Mouse (Mus musculus) spleen, adult 12 weeks (tissue): Measurements from ENCODE around the gene Llgl1.

ENCODE experiments used
- DNase-seq: peaks from one replicate; pipeline ENCODE4 v3.0.0; 2022; ENCODE audit warnings: low spot score

The Llgl1 gene

DNA sequence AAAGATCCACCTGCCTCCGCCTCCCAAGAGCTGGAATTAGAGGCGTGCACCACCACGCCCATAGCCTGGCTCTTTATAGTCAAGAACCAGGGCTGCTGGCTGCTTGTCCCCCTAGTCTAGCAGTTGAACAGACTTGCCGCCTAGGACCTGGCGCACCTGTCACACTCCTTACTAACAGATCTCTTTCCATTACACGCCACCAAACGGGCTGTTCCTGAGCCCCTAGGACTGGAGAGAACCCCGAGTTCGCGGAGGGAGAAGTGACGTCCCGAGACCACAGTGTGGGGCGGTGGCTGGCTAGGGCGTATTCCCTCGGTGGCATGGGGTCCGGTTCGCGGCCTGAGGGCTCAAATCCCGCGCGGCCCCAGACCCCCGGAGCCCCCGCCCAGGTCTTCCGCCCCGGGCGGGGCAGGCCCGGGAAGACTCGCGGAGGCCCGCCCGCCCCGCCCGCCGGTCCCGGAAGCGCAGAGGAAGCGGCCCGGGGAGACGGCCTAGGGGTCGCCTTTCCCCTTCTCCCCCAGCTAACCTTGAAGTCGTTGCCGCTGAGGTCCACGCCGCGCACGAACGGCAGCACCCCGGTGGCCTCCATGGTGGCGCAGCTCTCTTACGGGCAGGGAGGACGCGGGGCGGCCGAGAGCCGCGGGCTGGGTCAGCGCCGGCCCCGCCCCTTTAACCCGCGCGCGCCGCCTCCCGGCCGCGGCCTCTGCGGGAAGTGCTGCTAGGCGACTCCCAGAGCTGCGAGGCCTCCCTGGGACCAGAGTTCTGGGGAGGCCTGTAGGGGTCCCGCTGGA, 27.3 kb downstream of the Llgl1 start, which contains the start of gene Flii:
TSS of gene Flii (minus strand) at position 663 of the 791 bp plus-strand sequence.
- peak; percentile 82 for DNase-seq

DNA sequence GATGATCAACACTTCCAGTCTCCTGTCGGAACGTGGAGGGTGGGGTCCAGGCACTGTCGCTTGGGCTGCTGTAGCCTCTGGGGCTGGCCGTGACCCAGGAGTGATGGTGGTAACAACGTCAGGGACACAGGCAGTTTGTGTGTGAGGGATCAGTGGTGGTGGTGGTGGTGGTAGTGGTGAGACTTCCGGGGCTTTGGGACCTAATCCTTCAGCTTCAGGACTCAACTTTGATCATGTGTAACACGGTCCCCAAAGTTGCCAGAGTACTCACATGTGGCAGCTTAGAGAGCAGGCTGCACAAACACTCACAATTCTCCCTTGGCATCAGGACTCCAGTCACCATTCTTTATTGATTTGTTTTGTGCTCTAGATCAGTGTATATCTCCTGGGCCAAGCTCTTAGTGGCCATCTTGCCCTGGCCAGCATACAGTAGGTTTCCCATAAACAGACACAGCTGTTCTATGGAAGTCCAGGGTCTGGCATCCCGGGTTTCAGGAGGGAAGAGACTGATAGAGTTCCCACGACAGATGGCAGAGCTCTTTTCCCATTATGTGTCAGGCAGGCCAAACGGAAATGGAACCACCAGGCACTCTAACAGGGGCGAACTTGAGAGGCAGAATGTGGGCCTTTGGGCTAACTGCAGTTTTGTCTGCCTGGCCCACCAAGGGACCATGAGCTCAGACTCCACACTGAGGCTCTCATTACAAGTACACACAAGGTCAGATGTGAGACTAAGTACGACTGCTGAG, 28.0 kb downstream of the Llgl1 start:
- peak; percentile 19 for DNase-seq

DNA sequence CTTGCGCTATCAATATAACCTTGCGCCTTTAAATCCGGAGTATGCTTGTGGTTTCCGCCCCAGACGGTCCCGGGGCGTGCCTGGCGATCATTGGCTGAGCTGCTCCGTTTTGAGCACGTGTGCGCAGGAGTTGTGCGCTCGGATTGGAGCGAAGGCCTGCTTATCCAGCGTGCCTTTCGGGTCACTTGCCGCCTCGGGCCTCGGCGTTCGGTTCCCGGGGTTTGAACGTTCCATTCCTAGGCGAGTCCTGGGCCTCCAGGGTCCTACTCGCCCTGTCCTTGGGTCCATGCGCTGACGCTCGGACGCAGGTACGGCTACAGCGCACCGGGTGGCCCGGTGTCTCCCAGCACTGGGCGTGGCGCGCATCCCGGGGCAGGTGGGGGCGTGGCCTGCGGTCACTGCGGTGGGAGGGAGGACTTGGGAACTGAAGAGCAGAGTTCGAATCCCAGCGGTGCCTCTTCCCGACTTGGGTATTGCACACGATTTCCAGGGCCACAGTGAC, 28.8 kb downstream of the Llgl1 start, which contains the start of gene Mief2:
TSS of gene Mief2 (plus strand) at position 139 of the 502 bp plus-strand sequence.
- DNase-seq: peak; percentile 85

DNA sequence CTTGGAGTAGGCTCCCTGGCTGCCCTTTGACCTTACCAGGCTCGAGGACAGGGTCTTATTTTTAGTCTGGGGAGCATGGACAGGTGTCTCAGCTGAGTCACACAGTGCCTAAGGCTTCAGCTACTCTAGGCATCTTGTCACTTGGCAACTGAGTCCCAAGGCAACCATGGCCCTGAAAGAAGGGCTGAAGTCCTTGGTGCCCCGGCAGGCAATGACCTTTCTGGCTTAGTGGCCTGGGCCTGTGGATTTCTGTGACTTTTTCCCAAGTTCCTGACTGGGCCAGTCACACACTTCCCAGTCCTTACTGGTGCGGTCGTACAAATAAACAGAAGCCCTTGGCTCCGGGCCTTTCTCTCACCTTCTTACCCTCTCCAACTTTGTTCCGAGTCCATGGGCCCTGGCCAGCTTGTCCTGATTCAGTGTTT, 29.7 kb downstream of the Llgl1 start:
- no peak for DNase-seq

DNA sequence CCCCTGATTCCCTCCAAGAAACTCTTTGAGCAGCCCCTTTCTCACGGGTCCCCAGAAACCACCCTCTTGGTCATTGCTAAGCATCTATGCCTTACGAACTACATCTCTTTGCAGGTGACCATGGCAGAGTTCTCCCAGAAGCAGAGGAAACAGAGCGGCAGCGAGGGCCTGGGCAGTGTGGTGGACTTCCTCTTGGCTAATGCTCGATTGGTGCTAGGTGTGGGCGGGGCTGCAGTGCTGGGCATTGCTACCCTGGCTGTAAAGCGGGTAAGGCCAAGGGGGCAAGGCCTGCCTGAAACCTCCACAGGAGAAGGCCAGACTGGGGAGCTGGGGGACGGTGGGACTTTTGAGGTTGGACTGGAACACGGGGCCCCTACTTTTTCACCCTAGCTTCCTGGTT, 30.6 kb downstream of the Llgl1 start:
- no peak for DNase-seq

DNA sequence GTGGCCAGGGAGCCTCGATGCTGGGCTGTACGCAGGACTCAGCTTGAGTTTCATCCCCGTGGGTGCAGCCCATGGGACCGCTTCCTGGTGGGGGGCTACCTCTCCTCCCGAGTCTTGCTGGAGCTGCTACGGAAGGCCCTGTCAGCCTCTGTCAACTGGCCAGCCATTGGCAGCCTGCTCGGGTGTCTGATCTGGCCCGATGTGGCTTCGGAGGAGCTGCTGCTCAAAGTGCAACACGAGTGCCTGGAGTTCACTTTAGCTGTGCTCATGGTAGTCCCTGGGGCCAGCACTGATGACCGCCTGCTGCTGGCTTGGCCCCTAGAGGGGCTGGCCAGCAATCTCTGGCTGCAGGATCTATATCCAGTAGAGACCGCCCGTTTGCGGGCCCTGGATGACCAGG, 31.7 kb downstream of the Llgl1 start:
- no peak for DNase-seq

DNA sequence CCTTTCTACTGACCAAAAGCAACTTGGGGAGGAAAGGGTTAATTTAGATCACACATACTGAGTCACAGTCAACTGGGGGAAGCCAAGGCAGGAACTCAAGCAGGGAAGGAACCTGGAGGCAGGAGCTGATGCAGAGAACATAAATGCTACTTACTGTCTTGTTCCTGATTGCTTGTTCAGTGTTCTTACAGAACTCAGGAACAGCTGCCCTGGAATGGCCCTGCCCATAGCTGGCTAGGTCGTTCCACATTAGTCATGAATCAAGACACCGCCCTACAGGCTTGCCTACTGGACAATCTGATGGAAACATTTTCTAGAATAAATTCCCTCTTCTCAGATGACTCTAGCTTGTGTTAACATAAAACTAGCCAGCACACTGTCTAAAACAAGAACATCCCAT, 34.7 kb downstream of the Llgl1 start:
- no peak for DNase-seq

DNA sequence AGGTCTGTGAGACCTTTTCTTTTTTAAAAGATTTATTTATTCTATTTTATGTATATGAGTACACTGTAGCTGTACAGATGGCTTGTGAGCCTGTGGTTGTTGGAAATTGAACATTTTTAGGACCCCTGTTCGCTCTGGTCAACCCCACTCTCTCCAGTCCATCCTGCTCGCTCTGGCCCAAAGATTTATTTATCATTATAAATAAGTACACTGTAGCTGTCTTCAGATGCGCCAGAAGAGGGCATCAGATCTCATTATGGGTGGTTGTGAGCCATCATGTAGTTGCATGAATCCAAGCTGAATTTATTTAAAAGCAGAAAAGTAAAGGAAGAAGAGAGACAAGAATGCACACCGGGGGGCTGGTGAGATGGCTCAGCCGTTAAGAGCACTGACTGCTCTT, 35.7 kb downstream of the Llgl1 start:
- DNase-seq: no peak

DNA sequence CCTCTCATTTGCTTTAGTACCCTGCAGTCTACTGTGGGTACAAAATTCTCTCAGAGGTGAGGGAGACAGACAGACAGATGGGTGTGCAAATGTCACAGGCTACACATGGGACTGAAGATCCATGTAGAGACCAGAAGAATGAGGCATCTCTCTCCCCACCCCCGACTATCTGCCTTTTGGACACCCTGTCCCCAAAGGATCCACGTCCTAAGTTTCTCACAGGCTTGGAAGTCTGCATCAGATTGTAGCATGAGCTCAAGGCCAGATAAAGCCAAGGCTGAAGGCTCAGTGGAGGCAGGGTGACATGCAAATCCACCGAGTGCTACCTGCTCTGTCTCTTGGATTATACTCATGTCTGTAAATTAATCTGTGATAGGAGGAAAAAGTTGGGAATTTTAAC, 37.0 kb downstream of the Llgl1 start:
- DNase-seq: no peak

DNA sequence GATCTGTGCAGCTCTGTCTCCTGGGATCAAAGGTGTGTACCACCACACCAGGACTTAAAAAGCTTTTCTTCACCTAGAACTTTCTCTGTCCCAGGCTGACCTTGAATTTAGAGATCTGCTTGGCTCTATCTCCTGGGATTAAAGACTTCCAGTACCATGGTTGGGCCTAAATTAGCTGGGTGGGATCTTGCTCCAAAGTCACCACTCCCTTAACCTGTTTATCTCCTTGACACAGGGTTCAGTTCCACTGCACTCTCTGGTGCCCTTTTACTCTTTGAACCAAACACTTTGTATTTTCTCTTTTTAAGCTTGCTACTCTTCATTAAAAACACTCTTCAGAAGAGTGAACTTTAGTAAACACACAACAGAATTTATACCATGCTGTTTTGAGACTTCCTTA, 37.9 kb downstream of the Llgl1 start:
- DNase-seq: no peak

DNA sequence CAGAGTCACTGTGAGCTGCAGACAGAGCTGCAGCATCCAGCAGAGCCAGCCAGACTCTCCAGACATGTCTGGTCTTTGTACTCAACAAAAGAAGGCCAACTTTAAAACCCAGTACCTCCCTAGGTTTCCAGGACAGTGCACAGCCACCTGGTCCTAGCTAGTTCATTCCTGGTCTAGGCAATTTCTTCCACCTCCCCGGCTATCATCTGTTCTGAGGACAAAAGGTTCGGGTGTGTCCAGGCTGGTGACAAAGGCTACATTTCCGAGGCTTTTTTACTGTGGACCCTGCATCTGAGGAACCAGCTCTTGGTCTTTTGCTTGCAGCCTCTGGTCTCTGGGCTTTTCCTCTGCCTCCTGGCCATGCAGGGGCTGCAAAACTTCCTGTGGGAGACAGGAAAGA, 40.8 kb downstream of the Llgl1 start:
- no peak for DNase-seq

DNA sequence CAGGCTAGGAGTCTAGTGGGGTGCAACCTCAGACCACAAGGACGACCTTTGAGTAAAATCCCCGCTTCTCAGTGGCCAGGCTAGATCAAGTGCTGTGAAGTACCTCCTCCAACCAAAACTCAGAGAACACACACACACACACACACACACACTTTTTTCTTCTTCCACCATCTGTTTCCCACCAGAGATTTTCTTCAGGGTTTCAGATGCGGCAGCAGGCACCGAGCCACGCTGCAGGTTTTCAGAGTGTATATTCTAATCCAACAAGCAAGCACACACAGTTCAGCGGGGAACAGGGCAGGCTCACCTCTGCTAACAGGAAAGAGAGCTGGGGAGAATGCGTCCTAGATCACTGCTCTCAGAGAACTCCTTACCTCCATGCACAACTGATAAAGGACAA, 56.0 kb downstream of the Llgl1 start:
- no peak for DNase-seq

DNA sequence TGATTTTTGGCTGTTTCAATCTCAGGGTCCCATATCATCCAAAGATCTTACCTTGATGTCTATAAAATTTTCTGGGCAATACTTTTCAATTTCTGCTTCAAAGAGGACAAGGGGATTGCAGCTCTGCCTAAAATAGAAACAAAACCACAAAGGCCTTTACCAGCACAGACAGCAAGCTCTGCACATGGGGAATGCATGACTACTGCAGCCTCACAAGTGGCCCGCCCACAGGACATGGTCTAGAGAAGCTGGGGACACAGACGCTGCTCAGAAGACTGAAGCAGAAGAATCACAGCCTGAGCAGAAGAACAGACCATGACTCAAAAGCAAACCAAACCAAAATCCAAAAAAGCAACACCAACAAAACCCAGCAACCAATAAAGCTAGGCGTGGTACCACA, 62.2 kb downstream of the Llgl1 start:
- DNase-seq: no peak
